Mouse (Mus musculus): ENCODE results near the gene Wdr59. TPM values are rescaled to one million over a fixed set of nuclear protein-coding genes. Genes with fewer than 3 reads are reported as not detected.
"Not testable (repeated sequence)": the region's sequence is repeated elsewhere in the genome, so short reads cannot be mapped to it uniquely, and the experiment has no call there.

Wdr59 gene
- total RNA-seq, 2 experiments from 2014 or later, result 20.3 to 21.7 TPM

GRCm38 (mm10) chr8:111508566-111508965 is 13.3 kb downstream of the Wdr59 start:
- intact Hi-C loops (cut with DNase I), result no loop called here
- no peak for DNase-seq (ENCODE audit: low spot score in 2 of 2)

GRCm38 (mm10) chr8:111501724-111502464 is 20.0 kb downstream of the Wdr59 start:
- intact Hi-C loops (cut with DNase I), result no loop called here
- DNase-seq (ENCODE audit: low spot score in 2 of 2), result no peak

GRCm38 (mm10) chr8:111498249-111498648 is 23.6 kb downstream of the Wdr59 start:
- DNase-seq (ENCODE audit: low spot score in 2 of 2); intact Hi-C loops (cut with DNase I): not testable (repeated sequence)

- DNase-seq (ENCODE audit: low spot score in 2 of 2), result no peak
- intact Hi-C loops (cut with DNase I), result no loop called here
Observed at GRCm38 (mm10) chr8:111496326-111496725, 25.6 kb downstream of the Wdr59 start.

GRCm38 (mm10) chr8:111493176-111493575 is 28.7 kb downstream of the Wdr59 start:
- intact Hi-C loops (cut with DNase I), result no loop called here
- DNase-seq (ENCODE audit: low spot score in 2 of 2), result no peak

GRCm38 (mm10) chr8:111492508-111492907 is 29.4 kb downstream of the Wdr59 start:
- DNase-seq (ENCODE audit: low spot score in 2 of 2), result no peak
- intact Hi-C loops (cut with DNase I), result no loop called here

GRCm38 (mm10) chr8:111491191-111491590 is 30.7 kb downstream of the Wdr59 start:
- DNase-seq (ENCODE audit: low spot score in 2 of 2), result no peak
- intact Hi-C loops (cut with DNase I), result no loop called here

GRCm38 (mm10) chr8:111490034-111490591 is 31.8 kb downstream of the Wdr59 start:
- intact Hi-C loops (cut with DNase I), result no loop called here

GRCm38 (mm10) chr8:111480691-111481090 is 41.2 kb downstream of the Wdr59 start:
- intact Hi-C loops (cut with DNase I), result no loop called here
- no peak for DNase-seq (ENCODE audit: low spot score in 2 of 2)

More at GRCm38 (mm10) chr8:111490034-111490591, 31.8 kb downstream of the Wdr59 start:
- no peak for DNase-seq (ENCODE audit: low spot score in 2 of 2)

- no peak for DNase-seq (ENCODE audit: low spot score in 2 of 2)
- intact Hi-C loops (cut with DNase I), result no loop called here
Observed at GRCm38 (mm10) chr8:111477761-111478465, 44.0 kb downstream of the Wdr59 start.

- intact Hi-C loops (cut with DNase I), result no loop called here
- no peak for DNase-seq (ENCODE audit: low spot score in 2 of 2)
Observed at GRCm38 (mm10) chr8:111471526-111472081, 50.3 kb downstream of the Wdr59 start.

- intact Hi-C loops (cut with DNase I), result loop anchor here (10.0 kb wide), 1 partner anchor 166 kb away; the partner anchor contains the start of gene Ldhd
- DNase-seq (ENCODE audit: low spot score in 2 of 2), result no peak
Observed at GRCm38 (mm10) chr8:111469013-111469412, 52.9 kb downstream of the Wdr59 start.

- intact Hi-C loops (cut with DNase I), result loop anchor here (10.0 kb wide), 1 partner anchor 169 kb away; the partner anchor contains the start of gene Ldhd
Observed at GRCm38 (mm10) chr8:111465341-111465740, 56.6 kb downstream of the Wdr59 start.

GRCm38 (mm10) chr8:111464526-111464925 is 57.4 kb downstream of the Wdr59 start:
- intact Hi-C loops (cut with DNase I), result loop anchor here (10.0 kb wide), 1 partner anchor 170 kb away; the partner anchor contains the start of gene Ldhd
- no peak for DNase-seq (ENCODE audit: low spot score in 2 of 2)

More at GRCm38 (mm10) chr8:111465341-111465740, 56.6 kb downstream of the Wdr59 start:
- DNase-seq (ENCODE audit: low spot score in 2 of 2), result no peak

GRCm38 (mm10) chr8:111449671-111450070 is 72.2 kb downstream of the Wdr59 start:
- no peak for DNase-seq (ENCODE audit: low spot score in 2 of 2)
- intact Hi-C loops (cut with DNase I), result loop anchor here (10.0 kb wide), 1 partner anchor 345 kb away; no protein-coding TSS in a partner anchor

- no peak for DNase-seq (ENCODE audit: low spot score in 2 of 2)
- intact Hi-C loops (cut with DNase I), result no loop called here
Observed at GRCm38 (mm10) chr8:111445960-111446660, 75.8 kb downstream of the Wdr59 start.

- intact Hi-C loops (cut with DNase I), result no loop called here
Observed at GRCm38 (mm10) chr8:111445558-111445957, 76.3 kb downstream of the Wdr59 start.

GRCm38 (mm10) chr8:111444245-111444644 is 77.6 kb downstream of the Wdr59 start:
- DNase-seq (ENCODE audit: low spot score in 2 of 2), result no peak
- intact Hi-C loops (cut with DNase I), result no loop called here

More at GRCm38 (mm10) chr8:111445558-111445957, 76.3 kb downstream of the Wdr59 start:
- DNase-seq (ENCODE audit: low spot score in 2 of 2), result no peak

- intact Hi-C loops (cut with DNase I), result loop anchor here (1.0 kb wide), 1 partner anchor 96 kb away; no protein-coding TSS in a partner anchor
- peak; percentile 71 to 72 for DNase-seq (ENCODE audit: low spot score in 2 of 2)
Observed at GRCm38 (mm10) chr8:111439189-111439588, 82.7 kb downstream of the Wdr59 start.

All from left cerebral cortex, postnatal 36 days (tissue).